Mouse (Mus musculus) myocyte (in vitro differentiated cells): ENCODE measurements around the gene Prrx2. TPM values are rescaled to one million over a fixed set of nuclear protein-coding genes. Genes with fewer than 3 reads are reported as not detected.

Experiments used
- H3K27me3 ChIP-seq: one replicate; pipeline ENCODE4 v1.6.1; 2011; ENCODE audit not compliant: control insufficient read depth, insufficient read depth, insufficient read length
- H3K36me3 ChIP-seq: one replicate; pipeline ENCODE4 v1.6.1; 2011; ENCODE audit not compliant: control insufficient read depth, insufficient read depth
- H3K4me2 ChIP-seq: one replicate; pipeline ENCODE4 v1.6.1; 2011; ENCODE audit warnings: low read depth, control low read depth
- H3K4me3 ChIP-seq: one replicate; pipeline ENCODE4 v1.5.1; 2011; ENCODE audit warnings: mild to moderate bottlenecking, control low read depth, moderate library complexity
- H3K79me2 ChIP-seq: one replicate; pipeline ENCODE4 v1.6.1; 2011; ENCODE audit not compliant: control insufficient read depth, insufficient read depth
- H3ac ChIP-seq: one replicate; pipeline ENCODE4 v1.6.1; 2011; ENCODE audit not compliant: control insufficient read depth, insufficient read length
- CEBPB ChIP-seq: IDR thresholded peaks from 2 replicates; pipeline ENCODE4 v1.6.1; 2011; ENCODE audit warnings: mild to moderate bottlenecking, moderate library complexity; ENCODE audit not compliant: poor library complexity, insufficient read depth, severe bottlenecking
- E2F4 ChIP-seq: IDR thresholded peaks from one replicate; pipeline ENCODE4 v1.6.1; 2011; ENCODE audit warnings: mild to moderate bottlenecking, control low read depth, moderate library complexity; ENCODE audit not compliant: insufficient read depth
- MAX ChIP-seq: IDR thresholded peaks from one replicate; pipeline ENCODE4 v1.6.1; 2011; ENCODE audit warnings: low read depth, mild to moderate bottlenecking, control low read depth
- MYOD1 ChIP-seq, 3 experiments: IDR thresholded peaks; one replicate each; pipeline ENCODE4 v1.6.1; 2011; ENCODE audit warnings: control low read depth in 2 of 3, low read depth in 2 of 3, mild to moderate bottlenecking in 2 of 3, moderate library complexity in 1 of 3; ENCODE audit not compliant: insufficient read length in 2 of 3, control insufficient read depth in 1 of 3
- MYOG ChIP-seq, 3 experiments: IDR thresholded peaks; one replicate each; pipeline ENCODE4 v1.6.1; 2011; ENCODE audit warnings: control low read depth in 2 of 3, low read depth in 2 of 3, mild to moderate bottlenecking in 2 of 3; ENCODE audit not compliant: insufficient read length in 2 of 3, control insufficient read depth in 1 of 3, insufficient read depth in 1 of 3
- POLR2A ChIP-seq: IDR thresholded peaks from one replicate; pipeline ENCODE4 v1.6.1; 2011; ENCODE audit warnings: low read depth, mild to moderate bottlenecking, control low read depth, moderate library complexity; ENCODE audit not compliant: insufficient read length
- POLR2AphosphoS2 ChIP-seq: IDR thresholded peaks from one replicate; pipeline ENCODE4 v1.6.1; 2011; ENCODE audit warnings: low read depth, control low read depth; ENCODE audit not compliant: insufficient read length
- REST ChIP-seq: IDR thresholded peaks from one replicate; pipeline ENCODE4 v1.6.1; 2011; ENCODE audit warnings: mild to moderate bottlenecking, control low read depth, moderate library complexity; ENCODE audit not compliant: insufficient read depth, insufficient read length
- SRF ChIP-seq: IDR thresholded peaks from one replicate; pipeline ENCODE4 v1.6.1; 2011; ENCODE audit warnings: low read depth; ENCODE audit not compliant: control insufficient read depth, insufficient read length
- TCF12 ChIP-seq: IDR thresholded peaks from one replicate; pipeline ENCODE4 v1.6.1; 2011; ENCODE audit warnings: mild to moderate bottlenecking, control low read depth; ENCODE audit not compliant: poor library complexity, insufficient read depth, severe bottlenecking
- TCF3 ChIP-seq: IDR thresholded peaks from one replicate; pipeline ENCODE4 v1.6.1; 2011; ENCODE audit warnings: low read depth, control low read depth; ENCODE audit not compliant: insufficient read length
- USF1 ChIP-seq: IDR thresholded peaks from one replicate; pipeline ENCODE4 v1.6.1; 2011; ENCODE audit warnings: low read depth, mild to moderate bottlenecking, control low read depth, moderate library complexity
- polyA plus RNA-seq: library from polyadenylated mRNA; unstranded; fragments of >200 nt; fragmentation: generic; extraction: Trizol; gene quantifications from one replicate; pipeline ENCODE4 v1.2.1, GENCODE M21; 2012; ENCODE audit warnings: missing spikeins

The Prrx2 gene
- polyA plus RNA-seq, 1 experiment = 21.8 TPM

DNA sequence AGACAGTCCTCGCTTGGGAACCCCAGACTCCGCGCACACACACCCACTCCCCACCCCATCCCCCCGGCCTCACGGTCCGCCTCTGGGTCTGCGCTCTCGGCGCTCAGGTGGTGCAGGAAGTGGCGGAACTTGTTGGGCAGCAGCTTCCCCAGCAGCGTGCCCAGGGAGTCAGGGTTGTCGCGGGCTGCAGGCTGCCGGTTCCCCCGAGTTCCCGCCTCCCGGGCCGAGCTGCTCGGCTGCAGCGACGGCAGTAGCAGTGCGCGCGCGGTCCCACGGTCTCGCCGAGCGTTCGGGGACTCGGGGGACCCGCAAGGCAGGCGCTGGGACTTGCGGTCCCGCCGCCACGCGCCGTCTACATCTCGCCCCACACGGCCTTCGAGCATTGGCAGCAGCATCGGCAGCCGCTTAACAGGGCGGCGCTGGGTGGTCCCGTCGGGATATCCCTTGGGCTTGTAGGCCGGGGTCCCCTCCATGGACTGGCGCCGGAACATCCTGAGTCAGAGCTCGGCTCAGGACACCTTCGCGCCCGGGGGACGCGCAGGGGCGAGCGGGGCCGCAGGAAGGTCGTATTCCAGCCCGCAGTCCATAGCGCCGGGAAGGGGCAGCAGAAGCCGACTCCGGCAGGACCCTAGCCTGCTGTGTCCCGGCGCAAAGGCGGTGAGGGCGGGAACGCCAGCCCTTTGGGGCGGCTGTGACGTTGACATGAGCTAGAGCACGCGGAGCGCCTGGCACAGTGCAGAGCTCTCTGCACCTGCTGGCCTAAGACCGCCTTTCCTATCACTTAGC is 33.5 kb upstream of the Prrx2 start:
- no peak overlapping the region for H3ac ChIP-seq
- H3K36me3 ChIP-seq = no peaks in the 10 kb centered on the region
- H3K4me2 ChIP-seq = peak overlapping the region; percentile 2
- no peaks in the 10 kb centered on the region for H3K79me2 ChIP-seq
- H3K4me3 ChIP-seq = no peak overlapping the region
- TF ChIP-seq POLR2AphosphoS2 = no peak
- TF ChIP-seq REST = no peak
- TF ChIP-seq MYOD1 (IDR thresholded peaks at IDR 0.05; ENCODE audit: control insufficient read depth in 1 of 3, insufficient read length in 2 of 3, low read depth in 2 of 3) = peak in 1 of 3 experiments; percentile 6
- no peak for TF ChIP-seq TCF12
- peaks cover 10% of the 10 kb centered on the region for H3K27me3 ChIP-seq

DNA sequence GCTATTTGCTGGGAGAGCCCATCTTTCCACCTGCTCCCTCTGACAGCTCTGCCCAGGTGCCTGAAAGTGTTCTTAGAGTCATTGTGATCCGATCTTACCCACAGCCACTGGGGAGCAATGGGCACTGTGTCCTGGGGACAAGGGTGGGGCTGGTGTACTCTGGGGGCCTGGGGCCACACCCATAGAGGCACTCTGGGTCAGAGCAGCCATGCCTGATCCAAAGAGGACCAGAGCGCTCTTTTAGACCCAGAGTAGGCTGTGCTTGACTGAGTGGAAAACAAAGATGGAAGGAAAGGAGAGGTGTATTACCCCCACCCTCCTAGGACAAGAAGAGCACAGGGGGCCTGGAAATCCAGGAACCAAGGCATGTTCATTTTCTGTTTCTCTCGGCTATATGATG is 31.2 kb upstream of the Prrx2 start, which contains the start of gene 1700001O22Rik:
1700001O22Rik (minus strand) TSS at position 58 of the 400 bp plus-strand sequence.
- Histone ChIP-seq H3K27me3 (peaks cover 10% of the 10 kb centered on the region), H3ac (no peak within 1 kb of the TSS), H3K79me2 (peaks cover 8% of the 10 kb centered on the region), H3K4me3 (no peak within 1 kb of the TSS), H3K36me3 (no peaks in the 10 kb centered on the region), H3K4me2 (no peak within 1 kb of the TSS)
- TF ChIP-seq MYOD1 (IDR thresholded peaks at IDR 0.05; ENCODE audit: control insufficient read depth in 1 of 3, insufficient read length in 2 of 3, low read depth in 2 of 3) (no peak), TCF3 (no peak), REST (no peak), TCF12 (no peak), POLR2A (no peak), MAX (no peak), MYOG (IDR thresholded peaks at IDR 0.05; ENCODE audit: control insufficient read depth in 1 of 3, insufficient read depth in 1 of 3, insufficient read length in 2 of 3, low read depth in 2 of 3) (no peak), CEBPB (no peak), E2F4 (no peak), USF1 (no peak), POLR2AphosphoS2 (no peak), SRF (no peak)

DNA sequence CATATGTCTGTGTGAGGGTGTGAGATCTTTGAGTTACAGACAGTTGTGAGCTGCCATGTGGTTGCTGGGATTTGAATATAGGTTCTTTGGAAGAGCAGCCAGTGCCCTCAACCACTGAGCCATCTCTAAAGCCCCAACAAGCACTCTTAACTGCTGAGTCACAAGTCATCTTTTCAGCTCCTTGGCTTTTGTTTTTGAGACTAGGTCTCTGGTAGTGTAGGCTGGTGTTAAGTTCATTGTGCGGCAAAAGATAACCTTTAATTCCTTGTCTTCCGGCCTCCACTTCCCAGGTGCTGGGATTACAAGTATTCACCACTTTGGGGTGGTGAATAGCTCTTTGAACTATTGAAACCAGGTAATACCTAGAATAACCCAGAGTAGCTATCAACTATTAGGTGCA is 28.8 kb upstream of the Prrx2 start:
- Histone ChIP-seq H3ac (no peak overlapping the region), H3K4me3 (no peak overlapping the region), H3K36me3 (no peaks in the 10 kb centered on the region), H3K4me2 (no peak overlapping the region), H3K79me2 (peaks cover 32% of the 10 kb centered on the region), H3K27me3 (peaks cover 7% of the 10 kb centered on the region)
- TF ChIP-seq POLR2AphosphoS2 = no peak
- TF ChIP-seq TCF3 = no peak
- no peak for TF ChIP-seq TCF12
- no peak for TF ChIP-seq MYOG (IDR thresholded peaks at IDR 0.05; ENCODE audit: control insufficient read depth in 1 of 3, insufficient read depth in 1 of 3, insufficient read length in 2 of 3, low read depth in 2 of 3)
- TF ChIP-seq MAX = no peak
- no peak for TF ChIP-seq MYOD1 (IDR thresholded peaks at IDR 0.05; ENCODE audit: control insufficient read depth in 1 of 3, insufficient read length in 2 of 3, low read depth in 2 of 3)
- no peak for TF ChIP-seq USF1
- TF ChIP-seq SRF = no peak
- no peak for TF ChIP-seq POLR2A
- no peak for TF ChIP-seq E2F4
- TF ChIP-seq CEBPB = no peak
- no peak for TF ChIP-seq REST

DNA sequence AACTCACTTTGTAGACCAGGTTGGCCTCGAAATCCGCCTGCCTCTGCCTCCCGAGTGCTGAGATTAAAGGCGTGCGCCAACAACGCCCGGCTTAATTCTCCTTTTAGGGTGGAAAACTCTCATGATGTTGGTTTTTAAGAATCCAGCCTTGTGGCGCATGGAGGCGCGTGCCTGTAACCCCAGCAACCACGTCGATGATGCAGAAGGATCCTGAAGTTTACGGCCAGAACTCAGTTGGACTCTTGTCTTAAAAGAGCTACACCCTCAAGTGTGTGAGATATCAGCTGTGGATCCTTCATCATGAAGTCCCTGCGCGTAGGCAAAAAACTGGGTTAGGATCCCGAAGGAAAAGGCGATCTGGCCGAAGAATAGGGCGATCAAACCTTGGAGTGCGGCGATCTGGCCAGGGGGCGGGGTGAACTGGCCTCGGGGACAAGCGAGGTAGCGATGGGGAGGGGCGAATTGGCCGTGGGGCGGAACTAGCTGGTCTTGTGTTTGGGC is 27.6 kb upstream of the Prrx2 start:
- Histone ChIP-seq H3K4me2 (peak overlapping the region; percentile 78), H3K36me3 (peaks cover 2% of the 10 kb centered on the region), H3K27me3 (no peaks in the 10 kb centered on the region), H3K4me3 (peak overlapping the region; percentile 68), H3ac (peak overlapping the region; percentile 32), H3K79me2 (peaks cover 44% of the 10 kb centered on the region)
- no peak for TF ChIP-seq CEBPB
- no peak for TF ChIP-seq REST
- peak; percentile 24 for TF ChIP-seq POLR2AphosphoS2
- TF ChIP-seq SRF = no peak
- TF ChIP-seq POLR2A = peak; percentile 46
- TF ChIP-seq TCF3 = no peak
